Mouse (Mus musculus): ENCODE measurements at regions not wholly inside any gene's neighbourhood (a gene's known extent, or its start where the extent isn't known, plus 50 kb on each side); places are given as distances from the start of the nearest gene placed in this dataset.

GRCm38 (mm10) chr16:5534385-5534784, 278.6 kb upstream of the Eef2kmt start:
- TF ChIP-seq POLR2A (IDR thresholded peaks at IDR 0.05; ENCODE audit: control insufficient read depth in 1 of 2, insufficient read depth in 1 of 2, low read depth in 1 of 2, low read length in 2 of 2, poor library complexity in 1 of 2) (no peak), KAT2A (conservative IDR thresholded peaks at IDR 0.05; ENCODE audit: low read depth, low read length) (no peak), MEF2A (IDR thresholded peaks at IDR 0.05; ENCODE audit: extremely low read depth, insufficient replicate concordance, low read depth, low read length, poor library complexity, severe bottlenecking) (no peak), CTCF (IDR thresholded peaks at IDR 0.05 in 2 of 3, conservative IDR thresholded peaks at IDR 0.05 in 1 of 3; ENCODE audit: control insufficient read depth in 1 of 3, insufficient read depth in 1 of 3, low read depth in 2 of 3, low read length in 3 of 3, poor library complexity in 1 of 3, severe bottlenecking in 1 of 3) (no peak), SMC3 (IDR thresholded peaks at IDR 0.05; ENCODE audit: low read depth, low read length) (no peak), CHD2 (IDR thresholded peaks at IDR 0.05; ENCODE audit: low read length) (no peak), HCFC1 (IDR thresholded peaks at IDR 0.05; ENCODE audit: low read depth, low read length) (no peak), USF2 (IDR thresholded peaks at IDR 0.05; ENCODE audit: borderline replicate concordance in 1 of 2, insufficient read depth in 1 of 2, low read depth in 1 of 2, low read length in 2 of 2) (no peak)
